Mouse (Mus musculus) midbrain, embryonic 11.5 days (tissue): ENCODE results near the gene Slc35f2. TPM values are rescaled to one million over a fixed set of nuclear protein-coding genes. Genes with fewer than 3 reads are reported as not detected.

Experiments used
- ATAC-seq: fragments of 200-750 bp; cut with Nextera tagmentation; 2 replicates; pipeline ENCODE4 v1.8.0; 2017; ENCODE audit warnings: moderate TSS enrichment, moderate library complexity; ENCODE audit not compliant: low FRiP score
- DNase-seq: peaks from one replicate; pipeline ENCODE4 v3.0.0; 2015; ENCODE audit warnings: low spot score; ENCODE audit errors: missing footprints
- H3K27ac ChIP-seq: fragments of 300-500 bp; sonication (generic); 2 replicates; pipeline ENCODE4 v1.5.1; 2014; ENCODE audit warnings: low read depth, low read length
- H3K27me3 ChIP-seq: fragments of 300-500 bp; sonication (generic); 2 replicates; pipeline ENCODE4 v1.6.1; 2014; ENCODE audit warnings: mild to moderate bottlenecking, low read length, moderate library complexity, mixed read lengths; ENCODE audit not compliant: control insufficient read depth, insufficient read depth
- H3K36me3 ChIP-seq: fragments of 300-500 bp; sonication (generic); 2 replicates; pipeline ENCODE4 v1.6.1; 2014; ENCODE audit warnings: mild to moderate bottlenecking, low read length, moderate library complexity, mixed read lengths; ENCODE audit not compliant: control insufficient read depth, insufficient read depth
- H3K4me1 ChIP-seq: fragments of 300-500 bp; sonication (generic); 2 replicates; pipeline ENCODE4 v1.6.1; 2014; ENCODE audit warnings: low read length; ENCODE audit not compliant: control insufficient read depth, insufficient read depth
- H3K4me2 ChIP-seq: fragments of 300-500 bp; sonication (generic); 2 replicates; pipeline ENCODE4 v1.6.1; 2014; ENCODE audit warnings: mild to moderate bottlenecking, moderate library complexity
- H3K4me3 ChIP-seq: fragments of 300-500 bp; sonication (generic); 2 replicates; pipeline ENCODE4 v1.5.1; 2014; ENCODE audit warnings: low read depth, low read length
- H3K9ac ChIP-seq: fragments of 300-500 bp; sonication (generic); 2 replicates; pipeline ENCODE4 v1.6.1; 2014; ENCODE audit warnings: low read length
- H3K9me3 ChIP-seq: fragments of 300-500 bp; sonication (generic); 2 replicates; pipeline ENCODE4 v1.6.1; 2016; ENCODE audit warnings: low read length; ENCODE audit not compliant: control insufficient read depth
- WGBS: fragments of 180-500 bp; shearing (Covaris S2); extraction: QIAGEN DNeasy Blood & Tissue Kit; methylation state at CpG from one replicate; pipeline ENCODE4 v1.1.7; 2014; 5-methylcytosine and 5-hydroxymethylcytosine counted together
- polyA plus RNA-seq: library from polyadenylated mRNA; unstranded; fragments of >200 nt; fragmentation: Nextera tagmentation; extraction: Ambion mirVana; gene quantifications from 2 replicates; pipeline ENCODE4 v1.2.1, GENCODE M21; 2014

The Slc35f2 gene
- polyA plus RNA-seq: 2.3 and 2.4 TPM in 2 replicates

- H3K36me3 ChIP-seq: no peaks in the 10 kb centered on the region
- peak within 1 kb of the TSS; percentile 53 for H3K9ac ChIP-seq
- no peaks in the 10 kb centered on the region; the same call in 1 of the 2 replicates for H3K9me3 ChIP-seq
- DNase-seq (peak; percentile 93), ATAC-seq (peak; percentile 78)
- H3K4me3 ChIP-seq: peak within 1 kb of the TSS; percentile 59
- peak within 1 kb of the TSS; percentile 81 for H3K4me2 ChIP-seq
- WGBS: under 1% methylated on average over 50 of the region's 50 CpGs
- H3K4me1 ChIP-seq: peaks cover 8% of the 10 kb centered on the region; the same call in 1 of the 2 replicates
- peaks cover 21% of the 10 kb centered on the region for H3K27me3 ChIP-seq
- H3K27ac ChIP-seq: no peak within 1 kb of the TSS
Measured at GRCm38 (mm10) chr9:53771344-53772021, at the start of gene Slc35f2. TSS of gene Slc35f2 (plus strand) at chr9:53771538.

GRCm38 (mm10) chr9:53740829-53741404 lies 30.4 kb upstream of the Slc35f2 start:
- Histone ChIP-seq H3K27me3 (no peaks in the 10 kb centered on the region), H3K4me3 (no peak overlapping the region), H3K4me1 (no peaks in the 10 kb centered on the region), H3K36me3 (no peaks in the 10 kb centered on the region), H3K9ac (no peak overlapping the region), H3K9me3 (no peaks in the 10 kb centered on the region), H3K4me2 (no peak overlapping the region), H3K27ac (no peak overlapping the region)
- WGBS: 68% methylated on average over 3 of the region's 3 CpGs
- no peak for ATAC-seq
- no peak for DNase-seq

- ATAC-seq: no peak
- WGBS: 90% methylated on average over 13 of the region's 13 CpGs
Measured at GRCm38 (mm10) chr9:53750411-53750810, 20.9 kb upstream of the Slc35f2 start.

GRCm38 (mm10) chr9:53750899-53751298 lies 20.4 kb upstream of the Slc35f2 start:
- 55% methylated on average over 5 of the region's 5 CpGs for WGBS
- Histone ChIP-seq H3K27ac (no peak overlapping the region), H3K27me3 (no peaks in the 10 kb centered on the region), H3K4me3 (no peak overlapping the region), H3K4me1 (no peaks in the 10 kb centered on the region), H3K36me3 (no peaks in the 10 kb centered on the region), H3K9ac (no peak overlapping the region), H3K4me2 (no peak overlapping the region), H3K9me3 (no peaks in the 10 kb centered on the region)
- ATAC-seq (no peak), DNase-seq (no peak)

More at GRCm38 (mm10) chr9:53750411-53750810, 20.9 kb upstream of the Slc35f2 start:
- Histone ChIP-seq H3K9ac (no peak overlapping the region), H3K4me1 (no peaks in the 10 kb centered on the region), H3K36me3 (no peaks in the 10 kb centered on the region), H3K27ac (no peak overlapping the region), H3K4me2 (no peak overlapping the region), H3K4me3 (no peak overlapping the region), H3K27me3 (no peaks in the 10 kb centered on the region), H3K9me3 (no peaks in the 10 kb centered on the region)
- no peak for DNase-seq

GRCm38 (mm10) chr9:53754801-53755200 lies 16.5 kb upstream of the Slc35f2 start:
- Histone ChIP-seq H3K4me2 (no peak overlapping the region), H3K27me3 (no peaks in the 10 kb centered on the region; the same call in 1 of the 2 replicates), H3K36me3 (no peaks in the 10 kb centered on the region), H3K4me3 (no peak overlapping the region), H3K9ac (no peak overlapping the region), H3K9me3 (no peaks in the 10 kb centered on the region), H3K27ac (no peak overlapping the region), H3K4me1 (no peaks in the 10 kb centered on the region)
- no peak for ATAC-seq
- DNase-seq: no peak

GRCm38 (mm10) chr9:53758142-53758541 lies 13.2 kb upstream of the Slc35f2 start:
- ATAC-seq (no peak), DNase-seq (no peak)
- no peaks in the 10 kb centered on the region for H3K36me3 ChIP-seq
- no peak overlapping the region for H3K27ac ChIP-seq
- H3K4me3 ChIP-seq: no peak overlapping the region
- H3K9me3 ChIP-seq: no peaks in the 10 kb centered on the region
- no peak overlapping the region for H3K9ac ChIP-seq
- H3K4me2 ChIP-seq: no peak overlapping the region
- WGBS: 89% methylated on average over 2 of the region's 2 CpGs
- H3K4me1 ChIP-seq: no peaks in the 10 kb centered on the region
- H3K27me3 ChIP-seq: no peaks in the 10 kb centered on the region; the same call in 1 of the 2 replicates

GRCm38 (mm10) chr9:53764697-53765096 lies 6.6 kb upstream of the Slc35f2 start:
- no peaks in the 10 kb centered on the region; the same call in 1 of the 2 replicates for H3K9me3 ChIP-seq
- no peaks in the 10 kb centered on the region for H3K4me1 ChIP-seq
- DNase-seq (no peak), ATAC-seq (no peak)
- H3K4me3 ChIP-seq: no peak overlapping the region
- no peaks in the 10 kb centered on the region for H3K36me3 ChIP-seq
- no peak overlapping the region for H3K27ac ChIP-seq
- H3K27me3 ChIP-seq: no peaks in the 10 kb centered on the region
- H3K4me2 ChIP-seq: no peak overlapping the region
- WGBS: 84% methylated on average over 8 of the region's 8 CpGs
- H3K9ac ChIP-seq: no peak overlapping the region

- Histone ChIP-seq H3K4me1 (peaks cover 8% of the 10 kb centered on the region; the same call in 1 of the 2 replicates), H3K27ac (no peak overlapping the region), H3K4me3 (no peak overlapping the region), H3K9ac (no peak overlapping the region), H3K9me3 (no peaks in the 10 kb centered on the region; the same call in 1 of the 2 replicates), H3K27me3 (peaks cover 21% of the 10 kb centered on the region), H3K36me3 (no peaks in the 10 kb centered on the region), H3K4me2 (no peak overlapping the region)
- ATAC-seq: no peak
- no peak for DNase-seq
- WGBS: 87% methylated on average over 5 of the region's 5 CpGs
Measured at GRCm38 (mm10) chr9:53768486-53768885, 2.9 kb upstream of the Slc35f2 start.

GRCm38 (mm10) chr9:53770771-53771343 lies 481 bp upstream of the Slc35f2 start:
- WGBS: 42% methylated on average over 12 of the region's 12 CpGs
- no peak overlapping the region for H3K9ac ChIP-seq
- DNase-seq: no peak
- peak overlapping the region; percentile 59; the same call in 1 of the 2 replicates for H3K4me3 ChIP-seq
- H3K27ac ChIP-seq: no peak overlapping the region
- no peaks in the 10 kb centered on the region for H3K36me3 ChIP-seq
- H3K27me3 ChIP-seq: peaks cover 21% of the 10 kb centered on the region
- no peak for ATAC-seq
- no peaks in the 10 kb centered on the region; the same call in 1 of the 2 replicates for H3K9me3 ChIP-seq
- peaks cover 8% of the 10 kb centered on the region; the same call in 1 of the 2 replicates for H3K4me1 ChIP-seq
- H3K4me2 ChIP-seq: peak overlapping the region; percentile 81
